Mouse (Mus musculus) brain, embryonic 14.5 days (tissue): Measurements from ENCODE around the gene Taf15. TPM values are rescaled to one million over a fixed set of nuclear protein-coding genes. Genes with fewer than 3 reads are reported as not detected.

Source experiments
- DNase-seq: peaks from one replicate; pipeline ENCODE4 v3.0.0-alpha.2; 2011; ENCODE audit warnings: low read depth
- CTCF ChIP-seq: fragments of 200-500 bp; IDR thresholded peaks from 2 replicates; pipeline ENCODE4 v1.5.1; 2012; ENCODE audit warnings: inconsistent platforms, mild to moderate bottlenecking, moderate library complexity, borderline replicate concordance; ENCODE audit not compliant: insufficient read depth, insufficient read length; ENCODE audit errors: extremely low read depth
- POLR2A ChIP-seq: fragments of 200-500 bp; IDR thresholded peaks from 2 replicates; pipeline ENCODE4 v1.6.1; 2012; ENCODE audit warnings: mild to moderate bottlenecking, inconsistent platforms, borderline replicate concordance; ENCODE audit not compliant: poor library complexity, insufficient read depth, insufficient read length, severe bottlenecking; ENCODE audit errors: extremely low read depth
- polyA plus RNA-seq: library from polyadenylated mRNA; depleted of rRNA; stranded (reverse); fragments of >200 nt; gene quantifications from 2 replicates; pipeline ENCODE4 v1.2.3, GENCODE M21; 2012

Taf15 gene
- polyA plus RNA-seq, 1 experiment: 92.8 TPM

DNA sequence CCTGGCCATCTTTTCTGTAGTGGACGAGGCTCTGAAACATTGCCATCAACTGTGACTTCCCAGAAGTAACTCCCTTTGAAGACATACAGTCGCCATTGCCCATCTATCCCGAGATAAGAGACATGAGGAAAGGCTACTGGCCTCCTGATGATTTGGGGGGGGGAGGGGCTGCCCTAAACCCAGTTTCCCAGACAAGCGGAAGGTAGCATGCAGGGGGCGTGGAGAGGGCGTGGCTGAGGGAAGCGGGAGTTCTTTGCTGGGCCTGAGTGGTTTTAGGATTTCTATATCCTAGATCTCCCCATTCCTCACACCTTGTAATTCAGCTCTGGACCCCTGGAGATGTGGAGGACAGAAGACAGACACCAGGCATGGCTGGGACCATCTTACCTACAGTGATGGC, 29.1 kb upstream of the Taf15 start:
- no peak for DNase-seq
- TF ChIP-seq CTCF: no peak
- TF ChIP-seq POLR2A: no peak

DNA sequence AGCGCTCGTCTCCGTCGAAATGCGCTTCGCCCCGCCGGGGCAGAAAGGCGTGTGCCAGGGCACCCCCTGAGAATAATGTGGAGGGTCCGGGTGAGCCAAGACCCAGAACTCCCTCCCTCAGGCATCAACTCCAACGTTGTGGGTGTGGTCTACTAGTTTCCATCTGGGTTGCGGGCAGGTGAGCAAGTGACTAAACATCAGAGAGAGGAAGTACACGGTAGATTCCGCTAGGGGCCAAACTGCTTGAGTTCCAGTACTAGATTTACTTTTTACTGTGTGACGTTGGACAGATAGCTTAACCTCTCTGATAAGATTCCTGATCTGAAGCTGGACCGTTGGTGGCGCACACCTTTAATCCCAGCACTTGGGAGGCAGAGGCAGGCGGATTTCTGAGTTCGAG, 27.9 kb upstream of the Taf15 start:
- TF ChIP-seq CTCF (no peak), POLR2A (no peak)
- DNase-seq: no peak

DNA sequence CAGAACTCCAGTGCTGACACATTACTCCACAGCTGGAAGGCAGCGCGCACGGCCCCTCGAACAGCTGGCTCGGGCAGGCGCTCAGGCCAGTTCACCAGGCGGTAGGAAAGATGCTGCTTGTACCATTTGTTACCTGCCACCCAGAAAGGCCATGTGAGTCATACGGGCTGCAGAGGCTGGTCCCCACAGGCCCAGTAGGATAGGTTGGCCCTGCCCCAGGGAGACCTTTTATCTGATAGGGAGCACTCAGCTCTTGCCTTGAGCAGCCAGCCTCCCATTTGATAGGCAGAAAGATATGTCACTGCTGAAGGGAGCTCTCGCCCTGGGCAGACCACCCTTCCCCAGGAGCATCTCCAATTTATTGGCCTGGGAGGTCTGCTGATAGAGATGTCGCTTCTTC, 25.3 kb upstream of the Taf15 start:
- DNase-seq: no peak
- TF ChIP-seq POLR2A (no peak), CTCF (no peak)

GRCm38 (mm10) chr11:83448021-83448926, 24.6 kb upstream of the Taf15 start:
- no peak for TF ChIP-seq POLR2A
- no peak for TF ChIP-seq CTCF
- peak; percentile 30 for DNase-seq

GRCm38 (mm10) chr11:83448927-83449236, 24.0 kb upstream of the Taf15 start:
- peak; percentile 64 for DNase-seq
- no peak for TF ChIP-seq CTCF
- TF ChIP-seq POLR2A: no peak

DNA sequence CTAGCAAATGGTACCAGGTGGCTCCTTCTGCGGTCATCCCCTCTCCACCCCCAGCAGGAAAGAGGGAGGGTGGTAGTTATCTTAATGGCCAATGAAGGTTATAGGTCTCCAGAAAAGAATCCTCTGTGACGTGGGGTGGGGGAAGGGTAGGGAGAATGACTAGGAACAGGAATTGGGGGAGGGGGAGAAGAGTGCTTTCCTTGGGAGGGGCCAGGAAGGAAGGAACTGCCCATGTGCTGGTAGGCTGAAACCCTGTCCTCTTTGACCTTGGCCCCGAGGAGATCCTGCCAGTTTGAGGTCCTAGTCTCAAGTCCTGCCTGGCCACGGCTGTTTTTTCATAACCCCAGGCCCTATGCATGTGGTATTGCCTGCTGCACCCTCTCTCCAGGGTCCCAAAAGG, 23.6 kb upstream of the Taf15 start:
- DNase-seq: no peak
- TF ChIP-seq CTCF: no peak
- no peak for TF ChIP-seq POLR2A

DNA sequence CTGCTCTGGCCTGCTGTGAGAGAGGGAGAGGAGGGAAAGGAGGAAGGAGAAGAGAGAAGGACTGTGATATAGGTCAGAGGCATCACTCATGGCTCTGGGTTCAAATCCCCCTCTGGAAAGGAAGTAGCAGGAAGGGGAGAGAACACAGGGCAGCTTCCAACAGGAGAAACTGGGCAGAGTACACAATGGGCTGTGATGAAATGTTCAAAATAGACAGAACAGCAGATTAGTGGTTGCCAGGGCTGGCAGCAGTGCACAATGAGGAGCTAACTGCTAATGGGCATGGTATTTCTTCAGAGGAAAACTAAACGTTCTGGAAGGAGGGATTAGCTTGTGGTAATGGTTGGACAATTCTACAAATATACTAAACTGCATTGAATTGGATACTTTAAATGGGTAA, 22.3 kb upstream of the Taf15 start:
- DNase-seq: no peak
- TF ChIP-seq POLR2A (no peak), CTCF (no peak)

DNA sequence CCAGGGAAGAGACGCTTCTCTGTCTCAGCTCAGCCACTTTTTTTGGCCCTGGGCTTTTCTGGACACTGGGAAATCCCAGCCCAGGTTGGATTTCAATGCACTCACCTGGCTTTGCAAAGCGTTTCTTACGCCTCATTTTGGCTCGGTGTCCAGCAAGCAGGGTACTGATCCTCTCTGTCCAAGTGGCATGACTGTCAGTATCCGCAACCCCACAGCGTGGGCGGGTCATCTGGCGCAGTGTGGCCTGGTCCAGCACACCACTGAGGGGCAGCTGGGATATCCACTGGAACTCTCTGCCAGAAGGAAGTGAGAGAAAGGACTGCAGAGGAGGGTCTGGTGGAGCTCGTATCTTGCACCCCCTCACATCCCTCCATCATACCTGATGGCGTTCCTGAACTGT, 21.6 kb upstream of the Taf15 start:
- no peak for TF ChIP-seq POLR2A
- no peak for TF ChIP-seq CTCF
- no peak for DNase-seq

DNA sequence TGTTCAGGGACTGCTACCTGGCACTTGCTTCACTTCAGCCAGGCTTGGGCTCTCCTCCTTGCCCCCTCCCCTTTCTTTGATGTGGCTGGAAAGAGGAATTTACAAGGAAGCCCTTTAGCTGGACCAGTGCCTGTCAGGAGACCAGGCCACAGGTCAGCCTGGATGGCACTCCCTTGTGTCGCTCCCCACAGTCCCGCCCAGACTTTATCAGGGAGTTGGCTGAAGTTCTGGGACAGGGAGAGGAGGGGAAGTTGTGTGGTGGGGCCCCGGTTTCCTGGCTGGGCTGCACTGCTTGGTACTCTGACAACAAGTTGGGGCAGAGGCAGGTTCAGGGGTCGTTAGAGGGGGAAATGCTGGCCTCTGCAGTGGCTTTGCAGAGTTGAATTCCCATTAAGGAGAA, 18.3 kb upstream of the Taf15 start:
- no peak for DNase-seq
- TF ChIP-seq POLR2A (no peak), CTCF (no peak)

- DNase-seq: no peak
- no peak for TF ChIP-seq CTCF
- no peak for TF ChIP-seq POLR2A
Observed at GRCm38 (mm10) chr11:83455608-83456007, 17.3 kb upstream of the Taf15 start.

GRCm38 (mm10) chr11:83457257-83457656, 15.6 kb upstream of the Taf15 start:
- TF ChIP-seq POLR2A (no peak), CTCF (no peak)
- no peak for DNase-seq
